Mouse (Mus musculus) testis, adult 2 months (tissue): ENCODE data around the gene Gm20388. TPM values are rescaled to one million over a fixed set of nuclear protein-coding genes. Genes with fewer than 3 reads are reported as not detected.

Experiments used
- H3K27ac ChIP-seq: fragments of 200-500 bp; 2 replicates; pipeline ENCODE4 v1.5.1; 2012; ENCODE audit warnings: low read depth, low read length; ENCODE audit not compliant: control insufficient read depth, insufficient read depth
- H3K27me3 ChIP-seq: fragments of 200-500 bp; 2 replicates; pipeline ENCODE4 v1.6.1; 2012; ENCODE audit warnings: mild to moderate bottlenecking, low read length, moderate library complexity; ENCODE audit not compliant: control insufficient read depth, insufficient read depth
- H3K36me3 ChIP-seq: fragments of 200-500 bp; 2 replicates; pipeline ENCODE4 v1.6.1; 2012; ENCODE audit warnings: mild to moderate bottlenecking, low read length; ENCODE audit not compliant: control insufficient read depth, insufficient read depth
- H3K4me1 ChIP-seq: fragments of 200-500 bp; 2 replicates; pipeline ENCODE4 v1.6.1; 2012; ENCODE audit warnings: low read length; ENCODE audit not compliant: control insufficient read depth, insufficient read depth
- H3K4me3 ChIP-seq: fragments of 200-500 bp; 2 replicates; pipeline ENCODE4 v1.5.1; 2012; ENCODE audit warnings: low read depth, mild to moderate bottlenecking, low read length, moderate library complexity, mixed read lengths; ENCODE audit not compliant: control insufficient read depth
- CTCF ChIP-seq: fragments of 200-500 bp; IDR thresholded peaks from 2 replicates; pipeline ENCODE4 v1.5.1; 2012; ENCODE audit warnings: low read depth, mild to moderate bottlenecking, inconsistent platforms, low read length, moderate library complexity; ENCODE audit not compliant: control insufficient read depth, insufficient read depth, insufficient replicate concordance
- POLR2A ChIP-seq: fragments of 200-500 bp; IDR thresholded peaks from 2 replicates; pipeline ENCODE4 v1.6.1; 2012; ENCODE audit warnings: low read depth, mild to moderate bottlenecking, inconsistent platforms, low read length, moderate library complexity; ENCODE audit not compliant: control insufficient read depth
- polyA plus RNA-seq: library from polyadenylated mRNA; depleted of rRNA; stranded (reverse); fragments of >200 nt; gene quantifications from 2 replicates; pipeline ENCODE4 v1.2.3, GENCODE M21; 2012

Gm20388 gene
- polyA plus RNA-seq, 1 experiment = 5.6 TPM

DNA sequence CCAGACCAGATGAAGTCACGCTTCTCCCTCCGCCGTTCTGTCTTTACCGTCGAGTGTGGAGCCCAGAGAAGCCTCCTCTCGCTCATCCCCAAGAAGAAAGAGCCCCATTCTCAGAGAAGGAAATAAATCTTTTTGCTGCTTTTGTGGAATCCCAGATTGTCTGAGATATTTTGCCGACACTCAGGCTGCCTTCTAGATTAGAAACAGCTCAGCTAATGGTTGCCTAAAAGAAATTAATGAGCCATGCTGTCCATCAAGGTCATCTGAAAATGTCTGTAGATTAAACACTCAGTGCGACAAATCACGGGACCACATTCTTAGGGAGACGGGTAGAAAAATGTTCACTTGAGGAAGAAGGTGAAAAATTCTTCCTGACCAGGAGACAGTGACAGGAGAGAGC, 1481.8 kb downstream of the Gm20388 start:
- no peaks in the 10 kb centered on the region for H3K4me1 ChIP-seq
- H3K36me3 ChIP-seq = no peaks in the 10 kb centered on the region
- no peak for TF ChIP-seq POLR2A
- TF ChIP-seq CTCF = no peak
- no peak overlapping the region for H3K27ac ChIP-seq
- H3K4me3 ChIP-seq = no peak overlapping the region
- H3K27me3 ChIP-seq = no peaks in the 10 kb centered on the region

DNA sequence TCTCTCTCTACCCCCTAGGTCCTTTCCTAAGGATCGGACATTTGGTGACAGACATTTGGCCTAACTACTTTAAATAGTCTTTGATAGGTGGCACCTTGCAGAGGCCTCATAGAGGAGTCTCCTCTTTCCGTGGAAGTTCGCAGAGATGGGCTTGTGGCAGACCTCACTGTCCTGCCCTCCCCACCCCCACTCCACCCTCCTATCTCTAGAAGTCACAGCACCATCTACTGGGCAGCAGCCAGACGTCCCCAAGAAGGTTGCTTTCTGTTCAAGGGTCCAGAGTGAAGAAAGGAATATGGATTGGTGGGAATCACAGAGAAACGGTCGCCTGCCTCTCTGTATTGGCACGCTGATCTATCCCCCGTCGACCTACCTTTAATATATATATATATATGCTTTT, 1482.5 kb downstream of the Gm20388 start:
- H3K4me3 ChIP-seq = no peak overlapping the region
- TF ChIP-seq POLR2A = no peak
- peak; percentile 31; the same call in 1 of the 2 replicates for TF ChIP-seq CTCF
- H3K4me1 ChIP-seq = no peaks in the 10 kb centered on the region

DNA sequence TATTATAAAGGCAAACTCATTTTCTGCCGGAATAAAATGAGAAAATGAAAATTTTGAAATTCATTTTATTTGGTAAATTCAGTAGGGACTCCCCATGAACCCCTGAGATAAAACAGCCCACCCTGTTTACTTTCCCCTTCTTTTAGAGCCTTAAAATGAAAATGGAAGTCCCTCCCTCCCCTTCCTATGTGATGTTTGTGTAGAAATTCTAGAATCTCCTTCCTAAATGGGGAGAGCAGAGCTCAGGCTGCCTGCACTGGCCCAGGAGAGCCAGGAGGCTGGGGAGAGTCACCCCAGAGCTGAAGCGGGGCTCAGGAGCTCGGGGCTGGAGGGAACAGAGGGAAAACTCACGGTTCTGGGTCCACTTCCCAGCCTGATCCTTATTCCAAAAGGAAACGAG, 1484.0 kb downstream of the Gm20388 start:
- no peaks in the 10 kb centered on the region for H3K27me3 ChIP-seq
- H3K27ac ChIP-seq = no peak overlapping the region
- TF ChIP-seq POLR2A (no peak), CTCF (no peak)
- no peak overlapping the region for H3K4me3 ChIP-seq
- no peaks in the 10 kb centered on the region for H3K4me1 ChIP-seq
- no peaks in the 10 kb centered on the region for H3K36me3 ChIP-seq

More for the DNA sequence above, 1482.5 kb downstream of the Gm20388 start:
- no peaks in the 10 kb centered on the region for H3K36me3 ChIP-seq
- no peak overlapping the region for H3K27ac ChIP-seq
- H3K27me3 ChIP-seq = no peaks in the 10 kb centered on the region

DNA sequence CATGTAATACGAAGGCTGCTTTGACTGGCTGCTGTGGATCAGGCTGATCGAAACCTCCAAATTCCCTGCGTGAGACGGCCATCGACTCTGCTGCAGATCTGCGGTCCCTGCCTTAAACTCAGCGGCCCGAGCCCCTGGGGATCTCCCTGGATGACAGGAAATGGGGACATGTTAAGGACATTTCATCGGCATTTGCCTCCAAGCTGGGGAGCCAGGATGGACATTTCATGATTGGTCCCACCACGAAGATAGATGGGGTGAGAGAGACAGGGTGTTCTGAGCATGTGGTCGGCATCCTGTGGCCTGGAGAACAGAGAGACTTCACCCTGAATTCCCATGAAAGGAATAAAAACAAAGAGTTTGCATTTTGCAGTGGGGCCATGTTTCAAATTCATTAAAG, 1484.7 kb downstream of the Gm20388 start:
- no peaks in the 10 kb centered on the region for H3K36me3 ChIP-seq
- peaks cover 2% of the 10 kb centered on the region; the same call in 1 of the 2 replicates for H3K4me1 ChIP-seq
- TF ChIP-seq POLR2A (no peak), CTCF (no peak)
- H3K27me3 ChIP-seq = no peaks in the 10 kb centered on the region
- H3K27ac ChIP-seq = no peak overlapping the region
- H3K4me3 ChIP-seq = no peak overlapping the region

DNA sequence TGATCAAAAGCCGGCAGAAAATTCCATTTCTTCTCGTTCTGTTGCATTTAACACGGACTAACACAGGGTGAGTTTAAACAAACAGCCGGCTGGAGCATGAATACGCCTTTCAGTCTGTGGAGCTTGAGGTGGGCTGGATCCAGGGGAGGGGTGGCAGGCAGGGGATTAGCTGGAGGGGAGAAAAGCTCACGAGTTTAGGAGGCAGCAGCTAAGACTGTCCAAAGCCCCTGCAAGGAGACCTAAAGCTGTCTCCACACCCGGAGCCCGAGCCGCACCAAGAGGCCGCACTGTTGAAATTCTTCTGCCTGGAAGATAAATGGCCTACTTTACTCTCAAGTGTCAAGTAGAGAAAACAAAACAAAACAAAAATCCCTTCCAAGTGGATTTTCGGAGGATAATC, 1485.5 kb downstream of the Gm20388 start:
- TF ChIP-seq POLR2A (no peak), CTCF (no peak)
- Histone ChIP-seq H3K4me1 (peaks cover 2% of the 10 kb centered on the region; the same call in 1 of the 2 replicates), H3K4me3 (no peak overlapping the region), H3K27me3 (no peaks in the 10 kb centered on the region), H3K36me3 (no peaks in the 10 kb centered on the region), H3K27ac (no peak overlapping the region)

DNA sequence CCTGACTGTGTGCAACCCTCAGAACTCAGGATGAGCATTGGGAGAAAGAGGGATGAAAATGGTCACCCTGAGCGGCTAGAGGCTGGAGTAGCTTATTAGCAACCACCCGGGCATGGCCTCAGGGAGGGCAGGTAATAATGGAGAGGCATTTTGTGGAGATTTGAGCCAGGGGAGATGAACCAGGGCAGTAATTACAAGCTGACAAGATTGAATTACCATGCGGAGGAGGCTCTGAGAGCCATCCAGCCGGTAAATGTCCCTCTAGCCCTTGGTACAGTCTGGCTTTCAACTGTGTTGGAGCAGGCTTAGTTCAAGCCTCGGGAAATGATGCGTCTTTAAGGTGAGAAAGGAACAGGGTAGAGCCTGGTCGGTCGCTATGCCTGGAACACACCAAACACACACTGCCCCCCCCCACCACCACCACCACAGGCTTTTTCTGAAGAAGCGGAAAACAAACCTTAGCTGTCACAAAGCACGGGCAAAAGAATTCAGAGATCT, 1486.6 kb downstream of the Gm20388 start:
- Histone ChIP-seq H3K27ac (no peak overlapping the region), H3K27me3 (no peaks in the 10 kb centered on the region), H3K4me1 (peaks cover 2% of the 10 kb centered on the region; the same call in 1 of the 2 replicates), H3K36me3 (no peaks in the 10 kb centered on the region), H3K4me3 (no peak overlapping the region)
- no peak for TF ChIP-seq CTCF
- TF ChIP-seq POLR2A = no peak

DNA sequence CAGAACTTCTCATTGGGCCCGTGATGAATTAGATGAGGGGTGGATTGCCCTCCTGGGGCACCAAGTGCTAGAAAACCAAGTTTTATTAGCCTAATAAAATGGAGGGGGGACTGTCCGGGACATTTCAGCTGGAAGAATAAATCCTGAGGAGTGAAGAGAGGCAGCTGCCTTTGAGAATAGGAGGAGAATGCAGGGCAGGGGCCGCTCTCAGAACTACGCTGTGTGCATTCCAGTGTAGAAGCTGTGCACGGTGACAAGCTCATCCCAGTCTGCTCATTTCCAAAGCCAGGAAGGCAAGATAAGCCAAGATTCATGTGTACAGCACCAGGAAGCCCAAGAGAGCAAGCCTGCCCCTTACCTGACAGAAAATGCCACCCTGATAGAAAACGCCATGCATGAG, 1487.4 kb downstream of the Gm20388 start:
- Histone ChIP-seq H3K4me3 (no peak overlapping the region), H3K4me1 (peaks cover 2% of the 10 kb centered on the region; the same call in 1 of the 2 replicates), H3K36me3 (no peaks in the 10 kb centered on the region), H3K27me3 (no peaks in the 10 kb centered on the region), H3K27ac (no peak overlapping the region)
- TF ChIP-seq POLR2A (no peak), CTCF (no peak)
